Comparison of ENCODE assay signal across 22 mouse cellular contexts in genomic region chr15:84214476-84214875, GRCm38 (mm10). TPM values are rescaled to one million over a fixed set of nuclear protein-coding genes. Genes with fewer than 3 reads are reported as not detected.
DNase-seq lines count a peak whose midpoint lies in the region; ATAC-seq and TF ChIP-seq lines count a peak whose summit lies in the region.
"Had no signal": no experiment of that assay in that cellular context is flagged by ENCODE, and none has a peak within 500 bp of the region (broad histone marks: within the 10 kb centered on the region; RNA-seq: fewer than 3 reads in every experiment).

No protein-coding gene starts in this region.

- no peak overlapping the region for H3K27ac ChIP-seq in hindbrain, embryonic 13.5 days
- no peak overlapping the region for H3K27ac ChIP-seq in hindbrain, postnatal 0 days
- H3K27ac ChIP-seq in limb, embryonic 10.5 days = peak overlapping the region; percentile 84
- no peak overlapping the region for H3K27ac ChIP-seq in liver, postnatal 0 days (ENCODE audit: low read depth)
- H3K27ac ChIP-seq: embryonic facial prominence, embryonic 13.5 days; forebrain, embryonic 12.5 days; hindbrain, embryonic 15.5 days had no signal

- peaks cover 64% of the 10 kb centered on the region for H3K4me1 ChIP-seq in hindbrain, embryonic 13.5 days (replicated peaks)
- H3K4me1 ChIP-seq in hindbrain, postnatal 0 days (ENCODE audit: insufficient read depth, low read length) = peaks cover 12% of the 10 kb centered on the region; the same call in 1 of the 2 replicates
- peaks cover 100% of the 10 kb centered on the region for H3K4me1 ChIP-seq in megakaryocyte, embryonic 14.5 days
- peaks cover 76% of the 10 kb centered on the region for H3K4me1 ChIP-seq in limb, embryonic 10.5 days
- H3K4me1 ChIP-seq in liver, postnatal 0 days (ENCODE audit: insufficient read depth) = peaks cover 30% of the 10 kb centered on the region

- TF ChIP-seq CTCF in hindbrain, postnatal 0 days (IDR thresholded peaks at IDR 0.05; ENCODE audit: low read depth) = no peak
- no peak for TF ChIP-seq CTCF in liver, postnatal 0 days (IDR thresholded peaks at IDR 0.05; ENCODE audit: low read depth)

- no peaks in the 10 kb centered on the region for H3K27me3 ChIP-seq in hindbrain, embryonic 13.5 days
- H3K27me3 ChIP-seq in hindbrain, postnatal 0 days (ENCODE audit: insufficient read depth, low read length) = no peaks in the 10 kb centered on the region
- no peaks in the 10 kb centered on the region for H3K27me3 ChIP-seq in megakaryocyte, embryonic 14.5 days (replicated peaks)
- no peaks in the 10 kb centered on the region for H3K27me3 ChIP-seq in limb, embryonic 10.5 days (ENCODE audit: low read depth, poor library complexity, severe bottlenecking)
- no peaks in the 10 kb centered on the region for H3K27me3 ChIP-seq in liver, postnatal 0 days (ENCODE audit: insufficient read depth, low read length)
- H3K27me3 ChIP-seq: embryonic facial prominence, embryonic 13.5 days; forebrain, embryonic 12.5 days; hindbrain, embryonic 15.5 days had no signal

- no peak for ATAC-seq in hindbrain, embryonic 13.5 days (ENCODE audit: low FRiP score)
- ATAC-seq in hindbrain, postnatal 0 days = no peak
- no peak for ATAC-seq in megakaryocyte, adult 5-6 weeks (ENCODE audit: poor library complexity, severe bottlenecking)
- no peak for ATAC-seq in liver, postnatal 0 days
- ATAC-seq: activated CD4-positive, CD25-positive, alpha-beta regulatory T cell, adult 4 months; forebrain, embryonic 16.5 days; inflammation-experienced regulatory T-cells, adult 6 months had no signal

- intact Hi-C loops in gastrocnemius, postnatal 14 days (cut with DNase I; ENCODE audit: low total_unique reads) = loop anchor here (5.0 kb wide), 1 partner anchor 403 kb away; no protein-coding TSS in a partner anchor

- H3K36me3 ChIP-seq in hindbrain, embryonic 13.5 days = peaks cover 35% of the 10 kb centered on the region
- H3K36me3 ChIP-seq in hindbrain, postnatal 0 days (ENCODE audit: insufficient read depth, low read length) = peaks cover 30% of the 10 kb centered on the region
- peaks cover 97% of the 10 kb centered on the region for H3K36me3 ChIP-seq in megakaryocyte, embryonic 14.5 days (replicated peaks; ENCODE audit: low read length)
- H3K36me3 ChIP-seq in limb, embryonic 10.5 days = peaks cover 42% of the 10 kb centered on the region
- peaks cover 40% of the 10 kb centered on the region for H3K36me3 ChIP-seq in liver, postnatal 0 days (replicated peaks; ENCODE audit: insufficient read depth, low read length)

- WGBS in hindbrain, embryonic 13.5 days = 74% methylated on average over 7 of the region's 7 CpGs
- 89% methylated on average over 7 of the region's 7 CpGs for WGBS in hindbrain, postnatal 0 days
- 77% methylated on average over 7 of the region's 7 CpGs for WGBS in limb, embryonic 10.5 days
- 85% methylated on average over 7 of the region's 7 CpGs for WGBS in liver, postnatal 0 days (ENCODE audit: insufficient replicate concordance)

- no peak overlapping the region for H3K4me2 ChIP-seq in hindbrain, embryonic 13.5 days
- H3K4me2 ChIP-seq in hindbrain, postnatal 0 days (ENCODE audit: low read depth, low read length) = no peak overlapping the region
- no peak overlapping the region for H3K4me2 ChIP-seq in liver, postnatal 0 days (ENCODE audit: low read depth, low read length)
- H3K4me2 ChIP-seq: embryonic facial prominence, embryonic 13.5 days; forebrain, embryonic 12.5 days; hindbrain, embryonic 15.5 days had no signal

- H3K9me3 ChIP-seq in hindbrain, embryonic 13.5 days = no peaks in the 10 kb centered on the region
- no peaks in the 10 kb centered on the region for H3K9me3 ChIP-seq in hindbrain, postnatal 0 days (ENCODE audit: low read length)
- no peaks in the 10 kb centered on the region for H3K9me3 ChIP-seq in megakaryocyte, embryonic 14.5 days
- no peaks in the 10 kb centered on the region for H3K9me3 ChIP-seq in limb, embryonic 10.5 days (replicated peaks)
- H3K9me3 ChIP-seq in liver, postnatal 0 days (ENCODE audit: low read length) = no peaks in the 10 kb centered on the region
- H3K9me3 ChIP-seq: embryonic facial prominence, embryonic 13.5 days; forebrain, embryonic 12.5 days; hindbrain, embryonic 15.5 days had no signal

- H3K9ac ChIP-seq in hindbrain, embryonic 13.5 days = peak overlapping the region; percentile 46; the same call in 1 of the 2 replicates
- no peak overlapping the region for H3K9ac ChIP-seq in hindbrain, postnatal 0 days (replicated peaks; ENCODE audit: low read length)
- no peak overlapping the region for H3K9ac ChIP-seq in liver, postnatal 0 days (replicated peaks)
- H3K9ac ChIP-seq: embryonic facial prominence, embryonic 13.5 days; forebrain, embryonic 12.5 days; hindbrain, embryonic 15.5 days had no signal

- no peak for TF ChIP-seq EP300 in liver, postnatal 0 days (IDR thresholded peaks at IDR 0.05; ENCODE audit: low read depth)

- no peak overlapping the region for H3K4me3 ChIP-seq in hindbrain, embryonic 13.5 days
- H3K4me3 ChIP-seq in hindbrain, postnatal 0 days (ENCODE audit: low read length) = no peak overlapping the region
- H3K4me3 ChIP-seq in megakaryocyte, embryonic 14.5 days (replicated peaks) = peak overlapping the region; percentile 78
- H3K4me3 ChIP-seq in limb, embryonic 10.5 days = no peak overlapping the region
- H3K4me3 ChIP-seq in liver, postnatal 0 days (ENCODE audit: low read depth, low read length) = no peak overlapping the region
- H3K4me3 ChIP-seq: embryonic facial prominence, embryonic 13.5 days; forebrain, embryonic 12.5 days; hindbrain, embryonic 15.5 days had no signal

- DNase-seq in gastrocnemius, postnatal 25 days = peak; percentile 34
- DNase-seq in gastrocnemius, postnatal 14 days = no peak
- no peak for DNase-seq in hindbrain, postnatal 0 days (ENCODE audit: low spot score)
- no peak for DNase-seq in limb, embryonic 10.5 days (ENCODE audit: low spot score)
- no peak for DNase-seq in liver, postnatal 0 days
- DNase-seq: adrenal gland, postnatal 14 days; cerebellum, adult 11-12 months; cerebellum, adult 9-10 months; cerebellum, postnatal 25 days; heart, postnatal 10 days; heart, postnatal 4 days had no signal

RNA-seq across cellular contexts. Expression of gene Parvb, which starts 17.4 kb away (rescaled TPM):
- total RNA-seq in gastrocnemius, postnatal 25 days (2021) = 10 to 100 TPM; 51.5 to 57.7 TPM
- 10 to 100 TPM; 54.4 to 64.5 TPM for total RNA-seq in gastrocnemius, postnatal 14 days (2021)
- polyA plus RNA-seq in hindbrain, embryonic 13.5 days (2015; fragmentation: Nextera tagmentation; extraction: Ambion mirVana) = 3.9 and 4.5 TPM in 2 replicates
- 9.4 and 9.5 TPM in 2 replicates for total RNA-seq in hindbrain, postnatal 0 days (2014; rRNA removed)
- 4.3 and 6.2 TPM in 2 replicates for polyA plus RNA-seq in hindbrain, postnatal 0 days (2015; fragmentation: Nextera tagmentation; extraction: Ambion mirVana)
- 524 and 845 TPM in 2 replicates for polyA plus RNA-seq in megakaryocyte, embryonic 14.5 days (2012; ENCODE audit: insufficient read depth, low replicate concordance)
- 32.7 and 38.8 TPM in 2 replicates for total RNA-seq in megakaryocyte, adult 5-6 weeks (2015)
- total RNA-seq in megakaryocyte, adult 5-6 weeks (2017) = 9.5 and 10.6 TPM in 2 replicates
- 9.0 and 11.0 TPM in 2 replicates for polyA plus RNA-seq in limb, embryonic 10.5 days (2016; fragmentation: Nextera tagmentation; extraction: Ambion mirVana)
- polyA plus RNA-seq in liver, postnatal 0 days (2015; fragmentation: Nextera tagmentation; extraction: Ambion mirVana) = 4.9 and 6.0 TPM in 2 replicates

RNA-seq across cellular contexts. Expression of gene Samm50, which starts 22.4 kb away (rescaled TPM):
- total RNA-seq in gastrocnemius, postnatal 25 days (2021) = 100 to 1,000 TPM; 171 to 173 TPM
- 100 to 1,000 TPM; 178 to 203 TPM for total RNA-seq in gastrocnemius, postnatal 14 days (2021)
- polyA plus RNA-seq in hindbrain, embryonic 13.5 days (2015; fragmentation: Nextera tagmentation; extraction: Ambion mirVana) = 77.1 and 77.2 TPM in 2 replicates
- total RNA-seq in hindbrain, postnatal 0 days (2014; rRNA removed) = 28.0 and 30.9 TPM in 2 replicates
- polyA plus RNA-seq in hindbrain, postnatal 0 days (2015; fragmentation: Nextera tagmentation; extraction: Ambion mirVana) = 92.3 and 93.6 TPM in 2 replicates
- 14.6 and 45.4 TPM in 2 replicates for polyA plus RNA-seq in megakaryocyte, embryonic 14.5 days (2012; ENCODE audit: insufficient read depth, low replicate concordance)
- total RNA-seq in megakaryocyte, adult 5-6 weeks (2015) = 25.7 and 30.5 TPM in 2 replicates
- total RNA-seq in megakaryocyte, adult 5-6 weeks (2017) = 26.0 and 26.4 TPM in 2 replicates
- polyA plus RNA-seq in limb, embryonic 10.5 days (2016; fragmentation: Nextera tagmentation; extraction: Ambion mirVana) = 117 and 118 TPM in 2 replicates
- 103 and 105 TPM in 2 replicates for polyA plus RNA-seq in liver, postnatal 0 days (2015; fragmentation: Nextera tagmentation; extraction: Ambion mirVana)

RNA-seq across cellular contexts. Expression of gene Pnpla3, which starts 46.8 kb away (rescaled TPM):
- total RNA-seq in gastrocnemius, postnatal 25 days (2021) = 10 to 100 TPM in 1 of 2 experiments, 1 to 10 TPM in 1; 6.7 to 12.8 TPM
- 10 to 100 TPM in 1 of 2 experiments, 1 to 10 TPM in 1; 3.1 to 10.6 TPM for total RNA-seq in gastrocnemius, postnatal 14 days (2021)
- polyA plus RNA-seq in hindbrain, embryonic 13.5 days (2015; fragmentation: Nextera tagmentation; extraction: Ambion mirVana) = 3.9 and 5.0 TPM in 2 replicates
- total RNA-seq in hindbrain, postnatal 0 days (2014; rRNA removed) = 7.4 and 15.4 TPM in 2 replicates
- 6.2 and 7.9 TPM in 2 replicates for polyA plus RNA-seq in hindbrain, postnatal 0 days (2015; fragmentation: Nextera tagmentation; extraction: Ambion mirVana)
- not detected in 2 replicates for polyA plus RNA-seq in megakaryocyte, embryonic 14.5 days (2012; ENCODE audit: insufficient read depth, low replicate concordance)
- not detected in 2 replicates for total RNA-seq in megakaryocyte, adult 5-6 weeks (2015)
- total RNA-seq in megakaryocyte, adult 5-6 weeks (2017) = not detected in 2 replicates
- polyA plus RNA-seq in limb, embryonic 10.5 days (2016; fragmentation: Nextera tagmentation; extraction: Ambion mirVana) = 0.10 and 0.19 TPM in 2 replicates
- 1.0 and 1.9 TPM in 2 replicates for polyA plus RNA-seq in liver, postnatal 0 days (2015; fragmentation: Nextera tagmentation; extraction: Ambion mirVana)
- total RNA-seq: MEL had no signal
- polyA plus RNA-seq: activated CD4-positive, CD25-positive, alpha-beta regulatory T cell, adult 4 months; C2C12 had no signal

Comparison
In these comparisons a context has a peak if more than half of its experiments do, and no peak if none do; other contexts are left out.
1. RNA of gene Parvb, which starts 17.4 kb away (polyA plus RNA-seq): 524 to 845 TPM in megakaryocyte, embryonic 14.5 days; 9.0 to 11.0 TPM in limb, embryonic 10.5 days, 4.3 to 6.2 TPM in hindbrain, postnatal 0 days, 4.9 to 6.0 TPM in liver, postnatal 0 days and 3.9 to 4.5 TPM in hindbrain, embryonic 13.5 days; every median in the first group is over 10 times any median in the second.